Comparison of ENCODE assay signal across 33 mouse cellular contexts in genomic region chr2:153022855-153023254, GRCm38 (mm10). TPM values are rescaled to one million over a fixed set of nuclear protein-coding genes. Genes with fewer than 3 reads are reported as not detected.
"Had no signal": no experiment of that assay in that cellular context is flagged by ENCODE, and none has a peak within 500 bp of the region (broad histone marks: within the 10 kb centered on the region; RNA-seq: fewer than 3 reads in every experiment).

No protein-coding gene starts in this region.

- H3K27me3 ChIP-seq: intestine, embryonic 15.5 days had no signal

- H3K4me3 ChIP-seq: gastrocnemius, adult 2 months; heart, embryonic 10.5 days; heart, embryonic 12.5 days; hindbrain, embryonic 10.5 days; hindbrain, embryonic 12.5 days; intestine, embryonic 15.5 days; layer of hippocampus, adult 2 months; limb, embryonic 13.5 days; limb, embryonic 15.5 days; liver, embryonic 12.5 days had no signal

- H3K36me3 ChIP-seq: heart, embryonic 10.5 days; heart, embryonic 12.5 days; hindbrain, embryonic 10.5 days; hindbrain, embryonic 12.5 days; intestine, embryonic 15.5 days; limb, embryonic 13.5 days; limb, embryonic 15.5 days; liver, embryonic 12.5 days had no signal

- DNase-seq: gastrocnemius, adult 2 months; gastrocnemius, postnatal 10 days; gastrocnemius, postnatal 25 days; heart, adult 18-20 months; heart, postnatal 10 days; heart, postnatal 4 days; kidney, adult 18-20 months; kidney, adult 8-10 months; kidney, postnatal 10 days; kidney, postnatal 25 days; kidney, postnatal 4 days; left cerebral cortex, postnatal 4 days had no signal

- ATAC-seq: hindbrain, embryonic 16.5 days; inflammation-experienced regulatory T-cells, adult 6 months; intestine, embryonic 15.5 days; intestine, postnatal 0 days; liver, embryonic 12.5 days had no signal

- H3K4me1 ChIP-seq: heart, embryonic 10.5 days; heart, embryonic 12.5 days; hindbrain, embryonic 12.5 days; intestine, embryonic 15.5 days; limb, embryonic 13.5 days; limb, embryonic 15.5 days; liver, embryonic 12.5 days had no signal

- H3K9me3 ChIP-seq: heart, embryonic 10.5 days; heart, embryonic 12.5 days; hindbrain, embryonic 10.5 days; hindbrain, embryonic 12.5 days; intestine, embryonic 15.5 days; limb, embryonic 13.5 days; limb, embryonic 15.5 days; liver, embryonic 12.5 days had no signal

RNA-seq across cellular contexts. Expression of gene Xkr7, which starts 8.8 kb away (rescaled TPM):
- total RNA-seq: gastrocnemius, adult 2 months; granulocyte monocyte progenitor cell, adult 5-6 weeks; heart, adult 18-20 months; heart, adult 8-10 months; heart, postnatal 10 days; heart, postnatal 25 days; heart, postnatal 4 days; liver, adult 2 months had no signal
- polyA plus RNA-seq: heart, embryonic 10.5 days; heart, embryonic 12.5 days; heart, embryonic 14.5 days; heart, embryonic 16.5 days; inflammation-experienced regulatory T-cells, adult 6 months; intestine, postnatal 0 days; kidney, embryonic 14.5 days; kidney, embryonic 16.5 days; limb, embryonic 11.5 days; limb, embryonic 13.5 days; limb, embryonic 15.5 days; liver, adult 2 months; liver, embryonic 12.5 days had no signal

RNA-seq across cellular contexts. Expression of gene Ccm2l, which starts 42.9 kb away (rescaled TPM):
- polyA plus RNA-seq: inflammation-experienced regulatory T-cells, adult 6 months had no signal
